Mouse (Mus musculus) lung, postnatal 4 days (tissue): ENCODE data around the gene Meaf6.
A peak's percentile ranks its signal among the peaks of the same experiment; 100 is the strongest.

Experiments
- DNase-seq, 2 experiments: peaks; one replicate each; pipeline ENCODE4 v3.0.0; 2021

The Meaf6 gene

DNA sequence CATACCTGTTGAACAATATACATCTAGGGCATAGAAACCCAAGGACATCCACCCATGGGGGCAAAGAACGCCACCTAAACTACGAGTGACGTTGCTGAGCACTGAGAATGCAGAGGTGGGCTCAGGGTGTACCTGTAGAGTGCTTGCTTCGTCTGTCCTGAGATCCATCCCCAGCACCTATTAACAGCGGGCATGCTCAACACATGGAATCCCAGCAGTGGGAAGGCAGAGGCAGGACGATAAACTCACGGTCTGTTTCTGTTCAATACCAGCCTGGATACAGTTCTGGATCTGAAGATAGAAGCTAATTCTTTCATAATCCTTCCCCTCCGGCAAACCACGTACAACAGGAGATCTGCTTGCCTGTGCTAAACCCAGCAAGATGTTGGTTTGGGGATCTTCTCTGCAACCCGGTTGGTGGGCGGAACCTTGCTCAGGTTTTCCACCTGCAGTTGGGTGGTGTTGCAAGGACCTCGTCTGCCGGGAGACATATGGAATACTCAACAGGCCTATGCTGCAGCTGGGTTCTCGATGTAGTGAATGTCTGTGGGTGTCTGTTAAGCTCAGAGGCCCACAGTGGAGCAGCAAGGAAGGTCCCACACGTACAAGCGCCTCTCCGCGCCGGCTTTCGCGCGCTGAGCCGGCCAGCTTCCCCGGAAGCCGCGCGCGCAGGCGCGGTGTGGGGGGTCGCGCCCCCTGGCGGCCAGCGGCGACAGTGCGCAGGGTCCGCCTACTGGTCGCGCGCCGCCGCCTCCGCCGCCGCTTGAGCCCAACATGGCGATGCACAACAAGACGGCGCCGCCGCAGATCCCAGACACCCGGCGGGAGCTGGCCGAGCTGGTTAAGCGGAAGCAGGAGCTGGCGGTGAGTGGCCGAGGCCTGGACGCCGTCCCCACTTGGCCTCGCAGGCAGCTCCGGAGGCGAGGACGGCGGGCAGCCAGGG, at the start of gene Meaf6:
TSS of gene Meaf6 (plus strand) at position 732 of the 943 bp plus-strand sequence.
- DNase-seq, result peak; percentile 94 to 95

DNA sequence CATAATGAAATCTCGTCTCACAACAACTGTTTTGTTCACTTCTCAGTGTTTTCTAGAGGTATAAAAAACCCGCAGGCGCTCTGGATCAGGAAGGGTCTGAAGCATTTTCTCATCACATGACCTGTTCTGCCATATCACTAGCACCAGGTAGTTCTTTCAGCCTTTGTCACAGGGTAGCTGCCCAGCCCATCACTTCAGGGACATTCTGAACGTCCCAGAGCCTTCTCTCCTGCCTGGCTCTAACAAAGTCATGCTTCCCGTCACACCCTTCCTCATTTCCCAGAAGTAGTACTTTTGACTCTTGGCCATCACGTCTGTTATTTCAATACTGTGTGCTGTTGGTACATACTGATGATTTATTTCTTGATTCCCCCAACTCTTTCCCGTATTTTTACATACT, 40.5 kb upstream of the Meaf6 start:
- no peak for DNase-seq

DNA sequence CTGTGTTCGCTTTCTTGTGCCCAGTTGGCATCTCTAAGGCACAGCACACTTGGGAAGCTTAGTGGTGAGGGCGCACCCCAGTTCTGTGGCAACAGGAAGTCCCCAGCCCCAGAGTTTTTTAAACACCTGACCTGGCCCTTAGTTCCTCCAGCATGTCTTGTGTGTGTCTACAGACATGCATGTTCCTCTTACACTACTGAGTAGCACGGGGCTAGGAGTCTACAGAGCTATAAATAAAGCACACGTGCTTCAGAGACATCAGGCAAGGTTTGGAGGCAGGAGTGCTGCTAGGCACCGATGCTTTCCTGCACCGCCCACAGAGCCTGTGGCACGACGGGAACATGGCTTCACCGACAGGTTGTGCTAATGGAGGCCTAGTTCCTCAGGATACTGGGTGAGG, 29.5 kb upstream of the Meaf6 start:
- DNase-seq, result peak in 1 of 2 experiments; percentile 26

DNA sequence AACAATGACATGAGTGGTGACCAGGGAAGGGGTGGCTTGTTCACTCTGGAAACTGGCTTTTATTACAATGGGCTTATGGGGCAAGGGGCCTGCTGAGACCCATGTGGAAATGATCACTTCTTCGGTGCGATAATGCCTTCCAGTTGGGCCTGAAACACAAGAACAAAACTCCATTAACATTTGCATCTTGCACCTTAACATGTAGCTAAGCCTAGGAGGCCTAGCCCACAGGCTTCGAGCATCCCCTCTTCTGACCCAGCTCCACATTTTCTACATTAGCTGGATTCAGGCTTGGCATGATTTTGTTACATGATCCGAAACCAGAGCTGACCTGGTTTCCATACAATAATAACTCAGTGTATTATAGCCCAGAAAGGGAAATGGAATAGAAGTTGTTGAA, 28.5 kb upstream of the Meaf6 start:
- no peak for DNase-seq

GRCm38 (mm10) chr4:125057273-125057672, 27.7 kb upstream of the Meaf6 start:
- DNase-seq, result no peak

DNA sequence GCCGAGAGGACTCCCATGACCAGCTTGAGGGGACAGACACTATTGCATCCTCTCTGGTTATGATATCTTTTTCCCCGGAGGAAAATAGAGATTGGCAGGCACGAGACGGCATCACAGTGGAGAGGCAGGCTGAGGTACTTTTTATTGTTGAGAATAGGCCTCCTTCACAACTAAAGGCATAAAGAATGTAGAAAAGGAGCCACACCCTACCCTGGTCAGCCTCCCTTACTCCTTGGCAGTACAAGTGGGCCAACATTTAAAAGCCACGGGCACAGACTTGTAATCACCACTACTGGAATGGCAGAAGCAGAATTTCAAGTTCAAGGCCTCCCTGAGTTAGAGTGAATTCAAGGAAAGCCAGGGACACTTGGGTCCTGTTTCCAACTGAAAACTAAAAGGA, 26.9 kb upstream of the Meaf6 start:
- no peak for DNase-seq

DNA sequence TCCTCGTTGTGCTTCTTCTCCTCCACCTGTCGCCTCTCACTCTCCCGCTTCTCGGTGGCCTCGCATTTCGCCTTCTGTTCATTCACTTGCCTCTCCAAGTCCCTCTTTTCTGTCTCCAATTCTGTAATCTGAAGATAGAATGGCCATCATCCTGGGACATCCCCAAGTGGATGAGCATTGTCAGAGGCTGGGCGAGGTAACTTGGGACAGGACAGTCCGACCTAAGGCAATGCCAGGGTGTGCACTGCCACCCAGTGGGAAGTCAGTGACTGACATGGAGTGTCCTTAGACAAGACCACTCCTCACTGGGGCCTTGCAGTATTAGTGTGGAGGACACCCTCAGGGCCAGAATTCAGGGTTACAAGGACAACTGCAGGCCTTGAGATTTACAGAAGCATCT, 25.9 kb upstream of the Meaf6 start:
- peak; percentile 66 to 73 for DNase-seq

GRCm38 (mm10) chr4:125063829-125064228, 21.1 kb upstream of the Meaf6 start:
- no peak for DNase-seq

GRCm38 (mm10) chr4:125065517-125066307, 19.2 kb upstream of the Meaf6 start, which contains the start of gene Dnali1:
Dnali1 (minus strand) TSS chr4:125065703.
- peak; percentile 75 to 78 for DNase-seq

DNA sequence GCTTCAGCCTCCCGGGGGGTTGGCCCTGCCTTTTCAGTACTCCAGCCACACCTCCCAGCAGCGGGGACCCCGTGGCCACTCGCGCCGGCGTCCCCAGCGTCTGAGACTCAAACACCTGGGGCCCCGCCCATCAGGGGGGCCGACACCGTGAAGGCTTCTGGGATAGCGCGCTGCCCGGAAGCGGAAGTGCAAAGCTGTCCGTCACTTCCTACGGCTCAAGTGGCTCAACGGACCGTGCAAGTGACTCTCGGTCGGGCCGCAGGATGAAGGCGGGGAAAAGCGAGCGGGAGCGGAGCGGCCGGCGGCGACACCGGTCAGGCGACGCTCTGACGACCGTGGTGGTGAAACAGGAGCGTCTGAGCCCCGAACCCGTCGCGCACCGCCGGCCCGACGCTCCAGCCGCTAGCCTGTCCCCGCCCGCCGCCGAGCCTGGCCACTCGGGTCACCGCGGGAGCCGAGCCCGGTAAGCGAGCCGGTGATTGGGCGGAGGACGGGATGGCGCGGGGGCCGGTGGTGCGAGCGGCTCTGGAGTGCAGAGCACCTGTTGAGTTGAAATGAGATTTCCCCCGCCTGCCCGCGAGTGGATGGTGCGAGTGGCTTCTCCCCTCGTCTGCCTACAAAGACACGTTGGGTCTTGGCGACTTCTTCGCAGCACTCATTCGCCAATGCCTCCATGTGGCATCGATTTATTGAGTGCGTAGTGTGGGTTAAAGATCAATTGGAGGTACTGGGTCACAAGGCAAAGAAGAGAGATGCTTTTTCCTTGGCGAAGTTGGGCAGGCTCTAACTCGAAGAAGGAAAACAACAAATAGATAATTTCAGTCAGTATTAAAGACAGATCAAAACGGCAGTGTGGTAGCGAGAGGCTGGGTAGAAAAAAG, 18.2 kb upstream of the Meaf6 start, which contains the start of gene Snip1:
TSS of gene Snip1 (plus strand) at position 183 of the 881 bp plus-strand sequence.
- DNase-seq, result peak; percentile 95 to 96

GRCm38 (mm10) chr4:125077700-125078099, 7.2 kb upstream of the Meaf6 start:
- DNase-seq, result no peak

GRCm38 (mm10) chr4:125078698-125079097, 6.2 kb upstream of the Meaf6 start:
- no peak for DNase-seq

DNA sequence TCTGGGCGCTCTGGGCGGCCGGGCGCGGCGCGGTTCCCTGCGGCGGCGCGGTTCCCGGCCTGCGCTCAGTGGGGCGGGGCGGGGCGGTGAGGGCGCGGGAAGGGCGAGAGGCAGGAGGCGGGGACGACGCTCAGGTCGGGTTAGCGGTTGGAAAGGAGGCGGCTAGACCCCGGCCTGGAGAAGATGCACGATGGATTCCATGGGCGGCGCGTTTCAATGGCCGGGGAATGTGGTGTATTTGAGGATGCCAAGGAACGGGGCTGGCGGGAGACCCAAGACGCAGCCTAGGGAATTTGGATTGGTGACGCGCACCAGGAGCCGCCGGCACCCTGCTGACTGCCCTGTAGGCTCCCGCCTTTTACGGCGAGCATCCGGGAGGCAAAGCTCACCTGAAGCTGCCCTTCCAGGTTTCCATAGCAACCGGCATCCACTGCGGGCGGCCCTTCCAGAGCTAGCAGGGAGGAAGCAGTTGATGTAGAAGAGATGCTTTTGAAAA, 460 bp downstream of the Meaf6 start:
- DNase-seq, result no peak

DNA sequence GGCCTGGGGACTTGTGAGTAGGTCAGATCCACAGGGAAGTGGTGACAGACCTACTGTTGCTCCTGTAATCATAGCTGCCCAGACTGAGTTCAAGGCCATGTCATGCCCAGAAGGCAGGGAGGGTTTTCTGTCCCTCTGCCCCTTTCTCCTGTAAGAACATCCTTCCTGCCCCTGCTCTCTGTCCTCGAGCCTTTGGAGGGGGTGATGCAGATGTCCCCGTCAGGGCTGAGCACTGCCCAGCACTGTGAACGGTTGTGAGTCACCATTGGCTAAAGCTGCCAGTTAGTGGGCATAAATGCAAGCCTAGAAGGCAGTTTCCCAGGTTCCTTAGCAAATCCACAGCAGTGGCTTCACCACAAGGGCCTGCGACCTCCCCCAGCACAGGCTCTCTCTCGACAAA, 8.1 kb downstream of the Meaf6 start:
- DNase-seq, result no peak

DNA sequence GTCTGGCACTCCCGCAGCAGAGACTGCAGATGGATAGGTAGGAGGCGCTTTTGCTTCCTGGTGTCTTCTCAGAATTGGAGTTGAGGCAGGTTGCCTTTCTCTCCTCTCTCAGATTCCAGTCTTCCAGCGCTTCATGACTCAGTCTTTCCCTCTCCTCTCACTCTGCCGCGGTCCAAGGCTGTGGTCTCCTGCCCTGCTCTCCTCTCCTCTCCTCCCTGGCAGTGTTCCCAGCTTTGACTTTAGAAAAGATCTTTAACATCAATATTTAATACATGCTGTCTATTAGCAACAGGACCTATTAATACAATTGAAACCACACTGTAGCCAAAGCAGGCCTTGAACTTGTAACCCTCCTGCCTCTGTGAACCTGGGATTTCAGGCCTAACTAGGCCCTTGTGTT, 11.1 kb downstream of the Meaf6 start:
- no peak for DNase-seq

GRCm38 (mm10) chr4:125097412-125097811, 12.5 kb downstream of the Meaf6 start:
- no peak for DNase-seq

DNA sequence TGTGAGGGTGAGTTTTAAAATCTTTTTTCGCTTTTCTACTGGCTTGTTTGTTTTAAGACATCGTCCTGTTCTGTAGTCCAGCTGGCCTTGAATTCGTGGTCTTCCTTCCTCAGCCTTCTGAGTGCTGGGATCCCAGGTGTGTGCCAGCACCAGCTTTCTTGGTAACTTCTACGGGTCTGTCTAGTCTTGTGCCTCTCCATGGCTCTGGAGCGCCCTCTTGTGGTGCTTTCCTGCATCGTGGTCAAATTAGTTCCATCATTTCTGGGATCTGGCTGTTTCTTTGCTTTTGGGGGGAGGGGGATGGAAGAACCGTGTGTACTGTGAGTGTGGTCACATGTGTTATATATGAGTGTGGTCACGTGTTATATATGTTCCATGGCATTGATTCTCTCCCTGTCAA, 14.5 kb downstream of the Meaf6 start:
- peak; percentile 64 to 86 for DNase-seq

- no peak for DNase-seq
These were observed 16.4 kb downstream of the Meaf6 start for GRCm38 (mm10) chr4:125101334-125101733.

DNA sequence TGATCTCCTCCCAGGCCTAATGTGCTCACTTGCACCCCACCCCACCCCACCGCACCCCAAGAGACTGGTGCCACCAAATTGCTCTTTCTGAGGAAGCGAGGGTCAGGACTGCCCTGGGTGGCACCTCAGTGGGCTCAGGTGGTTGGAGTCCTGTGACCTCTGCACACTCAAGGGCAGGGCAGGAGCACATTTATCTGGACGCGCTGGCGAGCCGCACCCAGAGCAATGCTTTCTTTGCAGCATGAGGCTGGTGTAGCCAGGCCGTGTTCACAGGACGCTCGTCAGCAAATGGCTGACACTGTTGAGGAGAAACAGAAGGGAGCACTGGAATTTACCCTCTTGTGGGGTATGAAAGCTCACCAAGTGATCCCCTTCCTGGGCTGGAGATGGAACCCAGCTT, 20.4 kb downstream of the Meaf6 start:
- DNase-seq, result no peak

DNA sequence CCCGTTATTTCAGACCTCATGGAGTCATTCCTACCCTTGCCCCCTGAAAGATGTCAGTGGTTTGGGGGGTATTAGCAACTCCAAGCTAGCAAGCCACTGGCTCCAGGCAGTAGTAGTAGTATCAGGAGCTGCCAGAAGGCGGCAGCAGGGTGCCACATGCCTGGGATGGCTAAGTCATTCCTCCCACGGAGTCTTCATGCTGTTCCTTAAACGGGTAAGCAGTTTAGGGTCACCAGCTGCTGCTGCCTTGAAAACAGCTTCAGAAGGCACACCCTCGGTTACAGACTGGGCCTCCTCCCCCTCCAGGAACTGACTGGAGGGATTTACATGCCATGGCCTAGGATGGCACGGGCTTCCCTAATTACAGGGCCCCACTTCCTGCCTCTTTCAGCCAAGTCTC, 29.7 kb downstream of the Meaf6 start:
- DNase-seq, result peak; percentile 87 to 90

DNA sequence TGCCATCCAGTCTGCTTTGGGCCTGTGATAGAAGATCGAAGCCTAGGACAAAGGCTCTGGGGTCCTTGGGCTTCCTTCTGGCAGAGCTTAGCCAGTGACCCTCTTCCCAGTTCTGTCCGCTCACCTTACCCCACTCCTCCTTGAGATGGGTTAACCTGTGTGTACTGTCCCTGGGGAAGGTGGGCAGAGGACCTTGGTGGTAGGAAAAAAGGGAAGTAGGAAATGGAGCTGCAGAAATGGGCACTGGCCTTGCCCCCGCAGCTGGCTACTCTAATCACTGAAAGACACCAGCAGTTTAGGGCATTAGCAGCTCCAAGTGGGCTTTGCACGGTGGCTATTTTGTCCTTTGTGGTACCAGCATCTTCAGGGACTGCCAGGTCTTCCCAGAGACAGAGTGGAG, 30.1 kb downstream of the Meaf6 start:
- peak in 1 of 2 experiments; percentile 13 for DNase-seq

DNA sequence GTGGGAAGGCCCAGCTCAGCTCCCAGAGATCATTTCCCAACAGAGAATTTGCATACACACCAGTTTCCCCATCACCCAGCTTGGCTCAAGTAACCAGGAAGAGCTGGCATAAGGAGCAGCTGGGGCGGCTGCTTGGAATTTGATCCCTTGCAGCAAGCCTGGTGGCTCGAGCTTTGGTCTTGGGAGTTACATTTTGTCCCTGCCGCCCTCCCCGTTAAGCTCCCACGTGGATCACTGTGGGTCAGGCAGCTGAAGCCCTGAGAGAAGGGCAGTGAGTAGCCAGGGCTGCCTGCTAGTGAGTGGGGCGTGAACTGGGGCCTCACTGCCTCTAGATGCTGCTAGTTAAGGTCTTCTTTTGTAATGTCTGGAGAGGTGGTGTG, 30.8 kb downstream of the Meaf6 start:
- DNase-seq, result peak; percentile 60 to 72
